Mouse (Mus musculus) limb, embryonic 14.5 days (tissue): ENCODE results near the gene Zbtb22. TPM values are rescaled to one million over a fixed set of nuclear protein-coding genes. Genes with fewer than 3 reads are reported as not detected.
A peak's percentile ranks its signal among the peaks of the same experiment; 100 is the strongest.
"Not testable (repeated sequence)": the region's sequence is repeated elsewhere in the genome, so short reads cannot be mapped to it uniquely, and the experiment has no call there.

Source experiments
- ATAC-seq: fragments of 200-750 bp; cut with Nextera tagmentation; 2 replicates; pipeline ENCODE4 v1.8.0; 2017; ENCODE audit warnings: low read depth, moderate number of reproducible peaks, moderate TSS enrichment; ENCODE audit not compliant: low FRiP score
- DNase-seq: peaks from one replicate; pipeline ENCODE4 v3.0.0-alpha.2; 2015; ENCODE audit warnings: low spot score
- H3K27ac ChIP-seq: fragments of 300-500 bp; sonication (generic); replicated peaks from 2 replicates; pipeline ENCODE4 v1.5.1; 2014; ENCODE audit warnings: low read depth, mild to moderate bottlenecking, low read length, moderate library complexity, mixed read lengths
- H3K27me3 ChIP-seq: fragments of 300-500 bp; sonication (generic); 2 replicates; pipeline ENCODE4 v1.6.1; 2014; ENCODE audit warnings: low read length, mixed read lengths; ENCODE audit not compliant: control insufficient read depth, insufficient read depth
- H3K36me3 ChIP-seq: fragments of 300-500 bp; sonication (generic); 2 replicates; pipeline ENCODE4 v1.6.1; 2014; ENCODE audit warnings: mild to moderate bottlenecking, low read length, moderate library complexity, mixed read lengths; ENCODE audit not compliant: control insufficient read depth, insufficient read depth
- H3K4me1 ChIP-seq: fragments of 300-500 bp; sonication (generic); 2 replicates; pipeline ENCODE4 v1.6.1; 2014; ENCODE audit warnings: antibody characterized with exemption, low read length, mixed read lengths; ENCODE audit not compliant: control insufficient read depth, insufficient read depth
- H3K4me2 ChIP-seq: fragments of 300-500 bp; sonication (generic); replicated peaks from 2 replicates; pipeline ENCODE4 v1.6.1; 2014; ENCODE audit warnings: low read depth, mild to moderate bottlenecking, low read length, moderate library complexity; ENCODE audit not compliant: severe bottlenecking
- H3K4me3 ChIP-seq: fragments of 300-500 bp; sonication (generic); replicated peaks from 2 replicates; pipeline ENCODE4 v1.5.1; 2014; ENCODE audit warnings: low read length
- H3K9ac ChIP-seq: fragments of 300-500 bp; sonication (generic); 2 replicates; pipeline ENCODE4 v1.6.1; 2014; ENCODE audit warnings: mild to moderate bottlenecking, low read depth, low read length, moderate library complexity; ENCODE audit not compliant: severe bottlenecking
- H3K9me3 ChIP-seq: fragments of 300-500 bp; sonication (generic); 2 replicates; pipeline ENCODE4 v1.6.1; 2016; ENCODE audit warnings: low read length; ENCODE audit not compliant: control insufficient read depth
- POLR2A ChIP-seq: fragments of 200-500 bp; IDR thresholded peaks from 2 replicates; pipeline ENCODE4 v1.8.0; 2012; ENCODE audit warnings: inconsistent platforms, mild to moderate bottlenecking, moderate library complexity, borderline replicate concordance; ENCODE audit not compliant: insufficient read depth, insufficient read length; ENCODE audit errors: extremely low read depth
- WGBS: fragments of 180-500 bp; shearing (Covaris S2); extraction: QIAGEN DNeasy Blood & Tissue Kit; methylation state at CpG from one replicate; pipeline ENCODE4 v1.1.7; 2014; 5-methylcytosine and 5-hydroxymethylcytosine counted together
- polyA plus RNA-seq, 2 experiments: library from polyadenylated mRNA; depleted of rRNA in 1 of 2; stranded (reverse) in 1 of 2; unstranded in 1 of 2; fragments of >200 nt; fragmentation: Nextera tagmentation in 1 of 2; extraction: Ambion mirVana in 1 of 2; gene quantifications; 2 replicates each; pipeline versions ENCODE4 v1.2.1 to v1.2.3; 2012 to 2014

Zbtb22 gene
- polyA plus RNA-seq (2012; rRNA removed), result 27.9 and 34.0 TPM in 2 replicates
- 10.1 and 10.8 TPM in 2 replicates for polyA plus RNA-seq (2014; fragmentation: Nextera tagmentation; extraction: Ambion mirVana)

DNA sequence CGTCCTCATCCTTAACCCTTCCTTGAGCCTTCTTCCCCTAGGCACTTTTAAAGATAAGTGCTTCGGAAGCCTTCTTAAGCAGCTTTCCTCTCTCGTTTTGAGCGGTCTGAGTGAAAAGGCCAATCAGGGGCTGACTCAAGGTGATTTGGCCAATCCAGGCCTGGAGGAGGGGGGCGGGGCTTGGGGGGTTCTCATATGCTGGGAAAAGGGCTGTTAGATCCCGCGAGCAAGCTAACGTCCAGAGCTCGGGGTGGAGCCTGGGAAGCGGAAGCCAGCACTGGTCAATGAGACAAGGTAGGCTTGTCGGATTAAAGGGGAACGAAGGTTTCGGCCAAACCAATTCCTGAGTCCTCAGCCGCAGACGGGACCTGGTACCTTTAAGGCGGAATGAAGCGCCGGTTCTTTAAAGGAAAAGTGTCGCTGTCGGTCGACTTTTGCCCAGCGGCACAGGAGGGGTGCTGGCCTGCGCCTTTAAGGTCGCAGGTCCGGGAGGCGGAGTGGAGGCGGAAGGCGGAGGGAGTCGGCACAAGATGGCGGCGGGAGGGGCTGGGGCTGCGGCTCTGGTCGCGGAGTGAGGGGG lies at the start of gene Zbtb22, which contains the start of gene Tapbp:
Gene Zbtb22 (plus strand): TSS at position 234 of the 580 bp plus-strand sequence.
Gene Tapbp (plus strand): TSS at position 229 of the 580 bp plus-strand sequence.
- ATAC-seq, result peak; percentile 91
- Histone ChIP-seq H3K9ac (peak within 1 kb of the TSS; percentile 50), H3K4me3 (peak within 1 kb of the TSS; percentile 48), H3K4me2 (peak within 1 kb of the TSS; percentile 44), H3K4me1 (peaks cover 18% of the 10 kb centered on the region), H3K27ac (no peak within 1 kb of the TSS), H3K9me3 (no peaks in the 10 kb centered on the region), H3K27me3 (no peaks in the 10 kb centered on the region), H3K36me3 (peaks cover 48% of the 10 kb centered on the region)
- DNase-seq, result peak; percentile 98
- no peak for TF ChIP-seq POLR2A
- WGBS, result 2% methylated on average over 29 of the region's 34 CpGs

DNA sequence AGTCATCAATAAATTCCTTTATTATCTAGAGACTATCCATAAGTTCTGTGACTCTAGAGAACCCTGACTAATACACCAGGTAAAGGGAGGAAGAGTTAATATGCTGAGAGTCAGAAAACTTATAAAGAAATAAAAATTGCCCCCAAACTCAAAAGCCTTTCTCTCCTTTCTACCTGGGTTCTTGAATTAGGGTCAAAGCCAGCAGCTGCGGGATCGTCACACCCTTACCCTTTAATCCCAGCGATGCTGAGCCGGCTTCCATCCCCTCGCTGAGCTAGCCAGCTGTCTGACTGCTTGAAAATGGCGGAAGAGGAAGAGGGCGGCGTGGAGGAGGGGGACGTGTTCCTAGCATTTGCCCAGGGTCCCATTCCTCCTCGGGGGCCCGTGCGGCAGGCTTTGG lies 42.2 kb upstream of the Zbtb22 start, which contains the start of gene Gm7029:
Gene Gm7029 (plus strand): TSS at position 301 of the 400 bp plus-strand sequence.
- H3K4me3 ChIP-seq, H3K9me3 ChIP-seq, ATAC-seq, H3K27me3 ChIP-seq, H3K4me2 ChIP-seq, H3K4me1 ChIP-seq, H3K9ac ChIP-seq, H3K27ac ChIP-seq, DNase-seq: not testable (repeated sequence)
- WGBS, result 88% methylated on average over 3 of the region's 12 CpGs
- H3K36me3 ChIP-seq, result peaks cover 18% of the 10 kb centered on the region

DNA sequence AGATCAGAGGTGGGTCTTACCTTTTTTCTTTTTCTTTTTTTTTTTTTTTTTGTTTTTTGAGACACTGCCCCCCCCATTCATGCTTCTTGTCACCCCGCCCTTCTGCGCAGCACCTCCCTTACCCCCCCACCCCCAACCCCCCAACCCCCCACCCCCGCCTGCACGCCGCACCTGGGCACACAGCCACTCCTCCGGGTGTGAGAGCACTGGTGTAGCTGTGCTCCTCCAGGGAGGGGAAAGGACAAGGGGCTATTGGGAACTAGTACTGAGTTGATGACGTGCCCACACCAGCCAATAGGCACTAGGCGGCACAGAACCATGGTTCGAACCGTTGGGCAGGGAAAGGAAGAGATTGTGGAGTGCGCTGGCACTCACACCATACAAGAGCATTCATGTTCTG lies 41.3 kb upstream of the Zbtb22 start:
- H3K4me1 ChIP-seq, result no peaks in the 10 kb centered on the region
- peaks cover 23% of the 10 kb centered on the region for H3K36me3 ChIP-seq
- H3K9me3 ChIP-seq, result no peaks in the 10 kb centered on the region
- ATAC-seq (no peak), DNase-seq (no peak)
- no peak overlapping the region for H3K9ac ChIP-seq
- TF ChIP-seq POLR2A, result no peak
- WGBS, result 87% methylated on average over 11 of the region's 11 CpGs
- H3K4me2 ChIP-seq, result no peak overlapping the region
- no peaks in the 10 kb centered on the region for H3K27me3 ChIP-seq
- H3K27ac ChIP-seq, result no peak overlapping the region
- no peak overlapping the region for H3K4me3 ChIP-seq

DNA sequence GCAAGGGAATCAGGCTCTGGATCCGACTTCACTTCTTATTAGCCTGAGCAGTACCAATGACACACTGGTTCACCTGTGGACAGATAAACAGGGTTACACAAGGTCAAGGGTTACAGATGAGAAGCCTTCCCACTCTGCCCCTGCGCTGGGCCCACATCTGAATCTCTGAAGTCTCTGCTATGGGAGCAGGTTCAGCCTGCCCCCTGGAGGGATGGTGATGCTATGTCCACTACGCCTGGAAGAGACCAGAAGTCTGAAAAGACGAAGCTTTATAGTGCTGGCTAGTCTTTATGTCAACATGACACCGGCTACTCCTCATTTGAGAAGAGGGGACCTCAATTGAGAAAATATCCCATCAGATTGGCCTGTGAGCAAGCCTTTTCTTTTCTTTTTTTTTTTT lies 39.9 kb upstream of the Zbtb22 start:
- H3K27me3 ChIP-seq, H3K9ac ChIP-seq, H3K27ac ChIP-seq, DNase-seq, H3K9me3 ChIP-seq, H3K4me3 ChIP-seq, ATAC-seq, H3K4me1 ChIP-seq, H3K4me2 ChIP-seq: not testable (repeated sequence)
- peaks cover 27% of the 10 kb centered on the region for H3K36me3 ChIP-seq
- WGBS, result 80% methylated on average over 5 of the region's 5 CpGs

DNA sequence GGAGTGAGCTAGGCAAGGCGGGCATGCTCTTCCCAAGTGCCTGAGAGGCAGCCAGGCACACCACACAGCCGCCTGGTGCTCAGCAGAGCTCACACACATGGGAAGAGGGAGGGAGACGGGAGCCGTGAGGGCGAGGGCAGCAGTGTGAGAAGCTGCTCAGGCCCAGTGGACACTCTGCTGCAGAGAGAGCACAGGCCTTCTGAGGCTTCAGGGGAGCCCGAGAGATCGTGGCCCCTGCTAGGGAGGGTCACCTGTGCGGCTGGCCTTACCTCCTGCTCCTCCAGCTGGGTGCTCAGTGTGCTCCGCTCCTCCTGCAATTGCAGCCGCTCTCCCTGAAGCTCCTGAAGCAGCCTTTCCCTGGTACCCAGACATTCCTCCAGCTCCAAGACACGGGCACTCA lies 31.4 kb upstream of the Zbtb22 start:
- H3K36me3 ChIP-seq, result peaks cover 28% of the 10 kb centered on the region
- not testable (repeated sequence) for H3K27ac ChIP-seq, ATAC-seq, H3K27me3 ChIP-seq, H3K9ac ChIP-seq, H3K4me2 ChIP-seq, H3K4me3 ChIP-seq, DNase-seq, H3K4me1 ChIP-seq, H3K9me3 ChIP-seq
- WGBS, result 93% methylated on average over 5 of the region's 11 CpGs

DNA sequence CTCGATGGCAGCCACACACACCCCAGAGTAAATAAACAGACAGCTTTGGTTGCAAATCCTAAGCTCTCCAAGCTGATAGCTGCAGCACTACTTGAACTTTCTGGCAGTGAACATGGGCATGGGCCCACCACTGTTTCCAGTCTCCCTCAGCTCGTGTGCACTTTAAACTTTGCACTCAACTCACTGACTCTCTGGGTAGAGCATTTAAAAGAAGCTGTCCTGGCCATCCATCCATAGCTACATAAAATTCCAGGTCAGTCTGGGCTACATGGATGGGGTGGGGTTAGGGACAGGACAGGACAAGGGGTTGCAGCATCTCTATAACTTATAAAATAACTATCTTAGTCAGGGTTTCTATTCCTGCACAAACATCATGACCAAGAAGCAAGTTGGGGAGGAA lies 27.9 kb upstream of the Zbtb22 start:
- 68% methylated on average over 2 of the region's 2 CpGs for WGBS
- ATAC-seq, H3K9me3 ChIP-seq, H3K4me2 ChIP-seq, H3K4me3 ChIP-seq, H3K9ac ChIP-seq, DNase-seq, H3K27ac ChIP-seq, H3K27me3 ChIP-seq, H3K4me1 ChIP-seq: not testable (repeated sequence)
- peaks cover 13% of the 10 kb centered on the region; the same call in 1 of the 2 replicates for H3K36me3 ChIP-seq

DNA sequence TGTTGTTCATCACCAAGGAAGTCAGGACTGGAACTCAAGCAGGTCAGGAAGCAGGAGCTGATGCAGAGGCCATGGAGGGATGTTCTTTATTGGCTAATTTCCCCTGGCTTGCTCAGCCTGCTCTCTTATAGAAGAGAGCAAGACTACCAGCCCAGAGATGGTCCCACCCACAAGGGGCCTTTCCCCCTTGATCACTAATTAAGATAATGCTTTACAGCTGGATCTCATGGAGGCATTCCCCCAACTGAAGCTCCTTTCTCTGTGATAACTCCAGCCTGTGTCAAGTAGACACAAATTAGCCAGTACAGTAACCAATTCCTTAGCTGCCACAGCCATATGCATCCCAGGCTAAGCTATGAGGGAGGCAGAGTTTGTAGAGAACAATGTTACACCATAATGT lies 27.5 kb upstream of the Zbtb22 start:
- H3K9ac ChIP-seq, H3K27me3 ChIP-seq, ATAC-seq, H3K4me3 ChIP-seq, H3K4me1 ChIP-seq, H3K27ac ChIP-seq, H3K9me3 ChIP-seq, DNase-seq: not testable (repeated sequence)
- H3K4me2 ChIP-seq, result 0 out of 2 replicates have a peak overlapping the region, but pooled peaks have one; percentile 45
- H3K36me3 ChIP-seq, result peaks cover 11% of the 10 kb centered on the region; the same call in 1 of the 2 replicates

DNA sequence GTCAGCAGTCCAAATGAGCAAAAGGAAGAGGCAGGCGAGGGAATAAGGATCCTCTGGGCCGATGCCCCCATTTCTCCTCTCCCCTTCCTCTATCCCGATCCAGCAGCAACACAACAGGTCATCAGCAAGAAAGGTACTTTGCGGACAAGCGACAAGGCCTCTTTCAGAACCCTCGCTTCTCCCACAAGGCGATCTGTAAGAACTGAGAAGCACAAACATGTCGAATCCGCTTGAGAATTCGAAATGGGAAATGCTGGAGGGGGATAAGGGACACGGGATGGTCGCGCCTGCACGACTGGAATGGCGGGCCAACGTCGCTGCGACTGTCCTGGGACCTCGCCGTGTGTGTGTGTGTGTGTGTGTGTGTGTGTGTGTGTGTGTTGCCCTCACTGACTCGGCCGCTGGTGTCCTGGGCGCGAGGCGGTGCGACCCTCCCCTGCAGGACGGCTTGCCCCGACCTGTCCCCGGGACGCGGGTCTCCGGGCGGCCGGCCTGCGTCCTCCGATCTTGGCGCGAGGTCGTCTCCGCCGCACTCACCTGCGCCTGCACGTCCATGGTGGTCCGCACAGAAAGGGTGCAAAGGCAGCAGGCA lies 25.7 kb upstream of the Zbtb22 start:
- not testable (repeated sequence) for ATAC-seq, H3K9me3 ChIP-seq, H3K27ac ChIP-seq, H3K27me3 ChIP-seq, H3K4me1 ChIP-seq, DNase-seq
- Histone ChIP-seq H3K9ac (peak overlapping the region; percentile 62), H3K36me3 (peaks cover 11% of the 10 kb centered on the region; the same call in 1 of the 2 replicates), H3K4me3 (peak overlapping the region; percentile 58), H3K4me2 (peak overlapping the region; percentile 60)
- under 1% methylated on average over 27 of the region's 44 CpGs for WGBS
